Mouse (Mus musculus): ENCODE results near the gene Prpsap2.
"Not testable (repeated sequence)": the region's sequence is repeated elsewhere in the genome, so short reads cannot be mapped to it uniquely, and the experiment has no call there.

The Prpsap2 gene

DNA sequence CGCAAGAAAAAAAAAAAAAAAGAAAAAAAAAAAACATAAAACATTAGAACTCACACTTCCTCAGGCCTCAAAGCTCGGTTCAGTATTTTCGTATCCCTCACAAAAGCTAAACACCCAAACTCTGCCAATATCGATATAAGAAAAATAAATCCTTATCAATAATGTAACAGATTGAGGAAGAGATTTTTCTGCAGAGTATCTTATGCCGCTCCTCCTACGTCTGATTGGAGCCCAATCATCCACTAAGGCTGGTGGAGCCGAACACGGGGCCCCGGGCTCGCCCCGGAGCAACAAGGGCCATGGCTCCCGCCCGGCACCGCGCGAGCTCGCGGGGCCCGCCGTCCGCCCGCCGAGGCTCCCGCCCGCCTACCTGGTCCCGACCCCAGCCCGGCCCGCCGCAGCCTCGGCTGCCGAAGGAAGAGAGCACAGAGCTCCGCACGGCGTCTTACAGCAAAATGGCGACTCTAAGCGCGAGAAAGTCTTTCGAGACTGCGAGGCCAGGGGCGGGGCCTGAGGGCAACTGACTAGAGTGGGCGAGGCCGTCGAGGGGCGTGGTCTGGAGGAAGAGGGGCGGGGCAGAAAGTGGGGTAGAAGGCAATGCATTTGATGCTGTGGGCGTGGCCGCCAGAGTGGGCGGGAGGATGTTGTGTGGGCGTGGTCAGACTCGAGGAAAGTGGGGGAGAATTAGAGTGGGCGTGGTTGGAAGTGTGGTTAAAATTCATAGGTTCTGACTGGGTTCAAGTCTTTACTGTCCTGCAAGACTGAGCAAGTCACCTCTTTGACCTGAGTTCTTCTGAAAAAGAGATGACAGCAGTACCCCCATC lies at the start of gene Prpsap2:
Prpsap2 (minus strand) TSS at position 505 of the 824 bp plus-strand sequence.
- H3K4me3 ChIP-seq (replicated peaks; ENCODE audit: low read length), result peak within 1 kb of the TSS; percentile 85
- H3K4me1 ChIP-seq (replicated peaks; ENCODE audit: low read depth, low read length), result peaks cover 35% of the 10 kb centered on the region
- no peak for TF ChIP-seq NANOG (IDR thresholded peaks at IDR 0.05; ENCODE audit: borderline replicate concordance, low read length)
- TF ChIP-seq CTCF (conservative IDR thresholded peaks at IDR 0.05; ENCODE audit: low read length), result no peak
- TF ChIP-seq POU5F1 (IDR thresholded peaks at IDR 0.05; ENCODE audit: borderline replicate concordance, low read length), result no peak
- peaks cover 29% of the 10 kb centered on the region for H3K36me3 ChIP-seq (ENCODE audit: insufficient read depth, low read length)
- no peaks in the 10 kb centered on the region for H3K9me3 ChIP-seq (ENCODE audit: low read length)
- no peaks in the 10 kb centered on the region for H3K27me3 ChIP-seq (ENCODE audit: insufficient read depth, low read length)

DNA sequence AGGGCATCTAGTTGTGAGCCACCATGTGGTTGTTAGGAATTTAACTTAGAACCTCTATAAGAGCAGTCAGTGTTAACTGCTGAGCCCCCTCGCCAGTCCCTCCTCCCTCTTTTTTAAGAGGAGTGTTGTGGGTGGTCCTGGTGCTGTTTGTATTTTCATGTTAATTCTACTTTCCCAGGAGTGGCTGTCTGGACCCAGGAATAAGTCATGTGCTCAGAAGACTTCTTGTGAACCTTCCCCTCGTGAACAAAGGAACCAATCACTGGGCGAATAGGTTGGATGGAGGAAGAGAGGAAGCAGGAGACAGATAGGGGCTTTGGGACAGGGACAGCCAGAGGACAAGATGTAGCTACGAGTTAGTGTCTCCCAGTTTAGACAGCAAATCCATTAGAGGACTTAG lies 47.9 kb upstream of the Prpsap2 start:
- Histone ChIP-seq H3K4me1 (replicated peaks; ENCODE audit: low read depth, low read length) (peaks cover 15% of the 10 kb centered on the region), H3K4me3 (replicated peaks; ENCODE audit: low read length) (no peak overlapping the region), H3K36me3 (ENCODE audit: insufficient read depth, low read length) (no peaks in the 10 kb centered on the region), H3K9me3 (ENCODE audit: low read length) (no peaks in the 10 kb centered on the region), H3K27me3 (ENCODE audit: insufficient read depth, low read length) (no peaks in the 10 kb centered on the region)
- TF ChIP-seq POU5F1 (IDR thresholded peaks at IDR 0.05; ENCODE audit: borderline replicate concordance, low read length) (no peak), NANOG (IDR thresholded peaks at IDR 0.05; ENCODE audit: borderline replicate concordance, low read length) (no peak), CTCF (conservative IDR thresholded peaks at IDR 0.05; ENCODE audit: low read length) (no peak)

GRCm38 (mm10) chr11:61808551-61809117 lies 46.7 kb upstream of the Prpsap2 start:
- no peaks in the 10 kb centered on the region for H3K9me3 ChIP-seq (ENCODE audit: low read length)
- H3K4me1 ChIP-seq (replicated peaks; ENCODE audit: low read depth, low read length), result peaks cover 15% of the 10 kb centered on the region
- TF ChIP-seq POU5F1 (IDR thresholded peaks at IDR 0.05; ENCODE audit: borderline replicate concordance, low read length) (no peak), NANOG (IDR thresholded peaks at IDR 0.05; ENCODE audit: borderline replicate concordance, low read length) (no peak), CTCF (conservative IDR thresholded peaks at IDR 0.05; ENCODE audit: low read length) (no peak)
- H3K27me3 ChIP-seq (ENCODE audit: insufficient read depth, low read length), result no peaks in the 10 kb centered on the region
- no peak overlapping the region for H3K4me3 ChIP-seq (replicated peaks; ENCODE audit: low read length)
- no peaks in the 10 kb centered on the region for H3K36me3 ChIP-seq (ENCODE audit: insufficient read depth, low read length)

- Histone ChIP-seq H3K36me3 (ENCODE audit: insufficient read depth, low read length) (no peaks in the 10 kb centered on the region), H3K27me3 (ENCODE audit: insufficient read depth, low read length) (no peaks in the 10 kb centered on the region), H3K4me3 (replicated peaks; ENCODE audit: low read length) (no peak overlapping the region), H3K4me1 (replicated peaks; ENCODE audit: low read depth, low read length) (no peaks in the 10 kb centered on the region), H3K9me3 (ENCODE audit: low read length) (no peaks in the 10 kb centered on the region)
- TF ChIP-seq CTCF (conservative IDR thresholded peaks at IDR 0.05; ENCODE audit: low read length) (no peak), POU5F1 (IDR thresholded peaks at IDR 0.05; ENCODE audit: borderline replicate concordance, low read length) (no peak), NANOG (IDR thresholded peaks at IDR 0.05; ENCODE audit: borderline replicate concordance, low read length) (no peak)
Measured at GRCm38 (mm10) chr11:61793441-61793840, 31.6 kb upstream of the Prpsap2 start.

- Histone ChIP-seq H3K4me3 (replicated peaks; ENCODE audit: low read length) (no peak overlapping the region), H3K9me3 (ENCODE audit: low read length) (no peaks in the 10 kb centered on the region), H3K4me1 (replicated peaks; ENCODE audit: low read depth, low read length) (no peaks in the 10 kb centered on the region; the same call in 1 of the 2 replicates), H3K36me3 (ENCODE audit: insufficient read depth, low read length) (no peaks in the 10 kb centered on the region), H3K27me3 (ENCODE audit: insufficient read depth, low read length) (no peaks in the 10 kb centered on the region)
- TF ChIP-seq CTCF (conservative IDR thresholded peaks at IDR 0.05; ENCODE audit: low read length), result no peak
- TF ChIP-seq POU5F1 (IDR thresholded peaks at IDR 0.05; ENCODE audit: borderline replicate concordance, low read length), result no peak
- no peak for TF ChIP-seq NANOG (IDR thresholded peaks at IDR 0.05; ENCODE audit: borderline replicate concordance, low read length)
Measured at GRCm38 (mm10) chr11:61788550-61788949, 26.7 kb upstream of the Prpsap2 start.

DNA sequence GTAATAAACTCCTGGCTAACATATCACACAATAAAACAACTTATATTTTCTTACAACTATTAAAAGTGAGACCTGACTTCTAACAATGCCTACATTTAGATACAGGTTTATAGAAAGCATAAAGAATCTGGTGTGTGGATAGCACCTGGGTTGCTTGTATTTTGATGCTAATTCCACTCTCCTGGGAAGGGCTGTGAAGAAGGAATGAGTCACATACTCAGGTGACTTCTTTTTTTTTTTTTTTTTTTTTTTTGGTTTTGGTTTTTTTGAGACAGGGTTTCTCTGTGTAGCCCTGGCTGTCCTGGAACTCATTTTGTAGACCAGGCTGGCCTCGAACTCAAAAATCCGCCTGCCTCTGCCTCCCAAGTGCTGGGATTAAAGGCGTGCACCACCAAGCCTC lies 20.6 kb upstream of the Prpsap2 start:
- not testable (repeated sequence) for H3K36me3 ChIP-seq (ENCODE audit: insufficient read depth, low read length); H3K4me3 ChIP-seq (replicated peaks; ENCODE audit: low read length); H3K9me3 ChIP-seq (ENCODE audit: low read length); H3K27me3 ChIP-seq (ENCODE audit: insufficient read depth, low read length)
- peaks cover 20% of the 10 kb centered on the region for H3K4me1 ChIP-seq (replicated peaks; ENCODE audit: low read depth, low read length)

- no peak overlapping the region for H3K4me3 ChIP-seq (replicated peaks; ENCODE audit: low read length)
- H3K27me3 ChIP-seq (ENCODE audit: insufficient read depth, low read length), result no peaks in the 10 kb centered on the region
- H3K36me3 ChIP-seq (ENCODE audit: insufficient read depth, low read length), result no peaks in the 10 kb centered on the region
- TF ChIP-seq CTCF (conservative IDR thresholded peaks at IDR 0.05; ENCODE audit: low read length) (no peak), NANOG (IDR thresholded peaks at IDR 0.05; ENCODE audit: borderline replicate concordance, low read length) (no peak), POU5F1 (IDR thresholded peaks at IDR 0.05; ENCODE audit: borderline replicate concordance, low read length) (no peak)
- peaks cover 6% of the 10 kb centered on the region for H3K4me1 ChIP-seq (replicated peaks; ENCODE audit: low read depth, low read length)
- no peaks in the 10 kb centered on the region for H3K9me3 ChIP-seq (ENCODE audit: low read length)
Measured at GRCm38 (mm10) chr11:61774551-61775149, 12.8 kb upstream of the Prpsap2 start.

DNA sequence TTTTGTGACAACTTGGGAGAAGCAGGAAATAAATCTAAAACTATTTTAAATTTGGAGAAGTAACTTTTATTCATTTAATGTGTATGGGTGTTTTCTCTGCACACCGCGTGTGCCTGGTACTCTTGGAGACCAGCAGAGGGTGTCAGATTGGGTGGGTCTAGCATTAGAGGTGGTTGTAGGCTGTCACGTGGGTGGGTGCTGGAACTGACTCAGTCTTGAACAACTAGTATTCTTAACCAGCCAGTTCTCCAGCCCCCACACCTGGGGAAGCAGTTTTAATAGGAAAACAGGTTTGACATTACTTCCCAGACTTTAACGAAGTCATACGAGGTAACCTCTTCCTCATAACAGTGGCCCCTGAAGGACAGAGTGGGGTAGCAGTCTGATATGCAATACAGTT lies 1.4 kb downstream of the Prpsap2 start:
- Histone ChIP-seq H3K4me3 (replicated peaks; ENCODE audit: low read length) (peak overlapping the region; percentile 85), H3K36me3 (ENCODE audit: insufficient read depth, low read length) (peaks cover 42% of the 10 kb centered on the region), H3K9me3 (ENCODE audit: low read length) (no peaks in the 10 kb centered on the region), H3K4me1 (replicated peaks; ENCODE audit: low read depth, low read length) (peaks cover 28% of the 10 kb centered on the region), H3K27me3 (ENCODE audit: insufficient read depth, low read length) (no peaks in the 10 kb centered on the region)
- TF ChIP-seq CTCF (conservative IDR thresholded peaks at IDR 0.05; ENCODE audit: low read length) (no peak; the same call in 1 of the 2 replicates), POU5F1 (IDR thresholded peaks at IDR 0.05; ENCODE audit: borderline replicate concordance, low read length) (no peak), NANOG (IDR thresholded peaks at IDR 0.05; ENCODE audit: borderline replicate concordance, low read length) (no peak)

Data from E14TG2a.4 (cell line).